Mouse (Mus musculus): ENCODE measurements around the gene Polr3g.
"Not testable (repeated sequence)": the region's sequence is repeated elsewhere in the genome, so short reads cannot be mapped to it uniquely, and the experiment has no call there.

Polr3g gene

DNA sequence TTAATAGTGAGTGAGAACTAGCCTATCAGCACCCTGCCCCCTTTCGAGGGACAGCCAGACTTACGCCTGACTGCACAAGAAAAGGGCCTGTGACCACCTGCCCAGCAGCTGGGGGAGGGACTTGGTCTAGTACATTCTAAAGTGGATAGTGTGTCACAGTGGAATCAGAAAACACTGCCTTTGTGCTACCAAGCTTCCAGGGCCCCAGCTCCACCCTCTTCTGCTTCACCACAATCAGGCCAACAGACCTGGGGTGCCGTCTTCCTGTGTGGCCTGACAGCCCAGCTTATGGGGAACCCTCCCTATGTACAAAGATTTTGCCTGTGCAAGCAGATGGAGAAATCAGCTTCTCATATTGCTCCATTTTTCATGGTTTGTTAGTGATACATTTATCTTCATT lies 81.4 kb downstream of the Polr3g start:
- no peak for DNase-seq (ENCODE audit: low spot score)

DNA sequence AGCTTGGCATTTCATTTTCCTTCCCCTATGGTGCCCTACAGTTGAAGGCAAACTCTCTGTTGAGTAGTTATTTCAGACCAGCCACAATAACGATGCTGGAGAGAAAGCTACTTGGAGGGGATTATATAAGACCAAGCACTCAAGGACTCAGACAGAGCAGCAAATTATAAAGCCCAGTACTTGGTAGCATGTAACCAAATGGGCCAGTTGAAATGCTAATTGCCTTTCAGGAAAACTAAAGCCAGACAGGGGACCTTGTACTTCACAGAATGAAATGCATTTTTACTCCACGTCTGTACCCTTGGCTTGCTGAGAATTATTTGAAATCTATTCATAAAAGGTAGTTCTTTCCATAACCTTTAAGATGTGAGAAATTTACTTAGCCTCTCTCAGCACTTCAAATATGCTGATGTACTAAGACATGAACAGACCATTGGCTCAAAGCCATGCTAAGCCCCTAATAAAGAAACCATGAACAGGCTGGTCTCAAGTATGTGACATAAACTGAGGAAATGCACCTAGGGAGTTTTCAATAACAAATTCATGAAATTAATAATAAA lies 82.1 kb downstream of the Polr3g start:
- DNase-seq (ENCODE audit: low spot score) = no peak

DNA sequence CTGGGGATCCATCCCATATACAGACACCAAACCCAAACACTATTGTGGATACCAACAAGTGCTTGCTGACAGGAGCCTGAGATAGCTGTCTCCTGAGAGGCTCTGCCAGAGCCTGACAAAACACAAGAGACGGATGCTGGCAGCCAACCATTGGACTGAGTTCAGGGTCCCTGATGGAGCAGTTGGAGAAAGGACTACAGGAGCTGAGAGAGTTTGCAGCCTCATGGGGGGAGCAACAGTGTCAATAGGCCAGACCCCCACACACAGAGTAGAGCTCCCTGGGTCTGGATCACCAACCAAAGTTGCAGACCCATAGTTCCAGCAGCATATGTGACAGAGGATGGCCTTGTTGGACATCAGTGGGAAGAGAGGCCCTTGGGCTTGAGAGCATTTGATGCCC lies 83.0 kb downstream of the Polr3g start:
- DNase-seq (ENCODE audit: low spot score) = not testable (repeated sequence)

Data from layer of hippocampus, adult 11-12 months (tissue).